Mouse (Mus musculus) frontal cortex, postnatal 14 days (tissue): ENCODE results near the gene Tma7.

Source experiments
- DNase-seq, 2 experiments: peaks; one replicate each; pipeline ENCODE4 v3.0.0; 2022; ENCODE audit warnings: low spot score in 2 of 2

Tma7 gene

DNA sequence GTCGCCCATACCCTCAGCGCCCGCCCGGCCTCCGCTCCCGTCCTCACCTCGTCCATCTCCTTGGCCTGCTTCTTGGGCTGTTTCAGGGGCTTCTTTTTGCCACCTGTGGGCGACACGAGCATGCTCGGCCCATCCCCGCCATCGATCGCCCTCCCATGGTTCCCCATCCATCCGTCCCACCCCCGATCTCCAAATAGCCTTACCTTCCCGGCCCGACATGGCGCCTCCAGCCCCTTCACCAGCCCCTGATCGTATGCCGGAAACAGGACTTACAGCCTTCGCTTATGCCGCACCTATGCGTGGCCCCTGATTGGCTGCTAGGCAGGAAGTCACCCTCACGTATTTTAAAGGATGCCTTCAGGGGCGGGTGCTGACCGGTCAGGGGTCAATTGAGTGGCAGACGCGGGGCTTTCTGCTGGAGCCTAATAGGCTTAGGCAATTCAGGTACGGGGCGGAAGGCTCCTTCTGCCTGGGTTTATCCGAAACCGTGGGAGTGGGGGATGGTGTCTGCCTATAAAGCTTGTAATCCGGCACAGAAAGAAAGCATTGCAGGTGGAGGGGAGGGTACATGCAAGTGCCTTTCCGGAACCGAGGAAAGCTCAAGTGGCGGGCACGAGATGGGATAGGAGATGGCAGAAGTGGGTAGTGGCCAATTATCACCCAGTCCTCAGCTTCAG is at the start of gene Tma7, which contains the start of gene Ccdc51:
Tma7 (minus strand) TSS at position 464 of the 677 bp plus-strand sequence.
Ccdc51 (plus strand) TSS at position 370 of the 677 bp plus-strand sequence.
- DNase-seq, result peak; percentile 83 to 89

DNA sequence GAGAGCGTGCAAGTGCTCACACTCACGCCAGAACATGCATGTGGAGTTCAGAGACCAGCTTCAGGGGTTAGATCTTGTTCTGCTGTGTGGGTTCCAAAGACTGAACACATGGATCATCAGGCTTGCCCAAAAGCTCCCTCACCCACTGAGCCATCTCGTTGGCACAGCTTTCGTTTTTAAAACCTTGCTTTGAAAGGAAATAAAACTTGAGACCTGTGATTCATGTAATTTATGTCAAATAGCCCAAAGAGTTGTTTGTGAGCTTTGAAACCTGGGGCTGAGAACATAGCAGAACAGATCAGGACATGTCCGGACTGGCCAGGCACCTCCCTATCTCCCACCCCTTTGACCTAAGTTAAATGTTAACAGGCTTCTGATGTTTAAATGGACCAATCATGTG is 47.7 kb upstream of the Tma7 start:
- DNase-seq, result no peak

GRCm38 (mm10) chr9:109128211-109128610 is 45.8 kb upstream of the Tma7 start:
- DNase-seq, result no peak

DNA sequence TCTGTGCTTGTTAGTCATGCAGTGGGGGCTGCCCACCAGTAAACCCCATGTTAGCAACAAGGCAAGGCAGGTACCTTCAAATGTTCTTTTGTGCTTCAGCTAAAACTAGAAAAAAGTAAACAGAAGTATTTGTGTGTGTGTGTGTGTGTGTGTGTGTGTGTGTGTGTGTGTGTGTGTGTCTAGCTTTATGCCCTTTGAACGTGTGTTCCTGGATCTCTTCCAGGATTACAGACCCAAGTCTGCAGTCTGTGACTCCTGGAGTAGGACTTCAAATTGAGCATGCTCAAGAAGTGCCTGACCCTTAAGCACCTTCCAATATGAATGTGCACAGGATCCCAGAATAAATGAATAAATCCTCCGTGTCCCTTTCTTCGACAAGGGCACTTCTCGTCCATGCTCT is 44.7 kb upstream of the Tma7 start:
- no peak for DNase-seq

- DNase-seq, result no peak
Observed at GRCm38 (mm10) chr9:109125481-109125880, 43.1 kb upstream of the Tma7 start.

GRCm38 (mm10) chr9:109125043-109125442 is 42.7 kb upstream of the Tma7 start:
- no peak for DNase-seq

GRCm38 (mm10) chr9:109124164-109124563 is 41.8 kb upstream of the Tma7 start:
- no peak for DNase-seq

- DNase-seq, result no peak
Observed at GRCm38 (mm10) chr9:109123266-109123665, 40.9 kb upstream of the Tma7 start.

- no peak for DNase-seq
Observed at GRCm38 (mm10) chr9:109122553-109123085, 40.2 kb upstream of the Tma7 start.

GRCm38 (mm10) chr9:109120956-109121355 is 38.6 kb upstream of the Tma7 start:
- DNase-seq, result no peak

GRCm38 (mm10) chr9:109119571-109119970 is 37.2 kb upstream of the Tma7 start:
- no peak for DNase-seq

DNA sequence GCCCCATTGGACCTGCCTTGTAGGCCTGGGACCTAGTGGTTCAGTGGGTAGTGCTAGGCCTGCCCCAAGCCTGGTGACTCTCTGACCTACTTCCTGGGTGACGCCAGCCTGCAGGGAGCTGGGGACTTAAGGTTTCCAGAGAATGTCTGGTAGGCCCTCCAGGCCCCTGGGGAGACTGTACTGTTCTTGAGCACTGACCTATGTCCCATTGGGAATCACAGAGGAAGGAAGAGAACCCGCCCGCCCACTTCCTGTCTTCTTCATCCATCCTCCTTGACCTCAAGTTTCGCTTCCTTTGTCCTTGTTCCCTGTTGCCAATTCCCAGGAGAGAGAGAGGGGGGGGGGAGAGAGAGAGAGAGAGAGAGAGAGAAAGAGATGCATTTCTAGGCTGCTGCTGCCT is 35.7 kb upstream of the Tma7 start:
- DNase-seq, result no peak

- DNase-seq, result no peak
Observed at GRCm38 (mm10) chr9:109116205-109116604, 33.8 kb upstream of the Tma7 start.

DNA sequence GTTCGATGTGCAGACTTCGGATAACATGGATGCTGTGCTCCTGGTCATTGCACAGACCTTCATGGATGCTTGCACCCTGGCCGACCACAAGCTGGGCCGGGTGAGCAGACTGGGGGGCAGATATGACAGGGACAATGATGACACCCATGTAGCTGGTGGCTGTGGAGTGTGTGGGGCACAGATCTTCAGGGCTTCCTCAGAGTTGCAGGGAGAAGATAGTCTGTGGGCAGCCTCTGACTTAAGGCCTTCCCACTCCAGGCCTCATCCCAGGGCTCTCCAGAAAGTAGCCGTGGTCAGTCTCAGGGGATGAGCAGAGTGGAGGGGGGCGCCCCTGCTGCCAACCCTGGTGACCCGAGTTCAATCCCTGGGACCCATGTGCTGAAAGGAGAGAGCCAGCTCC is 32.5 kb upstream of the Tma7 start:
- DNase-seq, result no peak

- peak in 1 of 2 experiments; percentile 2 for DNase-seq
Observed at GRCm38 (mm10) chr9:109114276-109114675, 31.9 kb upstream of the Tma7 start.

DNA sequence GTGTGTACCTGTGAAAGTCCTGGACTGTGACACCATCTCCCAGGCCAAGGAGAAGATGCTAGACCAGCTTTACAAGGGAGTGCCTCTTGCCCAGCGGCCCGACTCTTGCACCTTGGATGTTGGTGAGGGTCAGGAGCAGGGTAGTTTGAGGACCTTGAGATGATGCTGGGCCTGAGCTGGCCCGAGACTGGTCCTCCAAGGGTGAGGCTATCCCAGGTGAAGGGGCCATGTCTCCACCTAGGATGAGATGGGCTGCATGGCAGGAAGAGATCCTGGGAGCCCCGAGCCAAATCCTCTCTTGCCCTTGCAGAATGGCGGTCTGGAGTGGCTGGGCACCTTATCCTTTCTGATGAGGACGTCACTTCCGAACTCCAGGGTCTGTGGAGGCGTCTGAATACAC is 30.9 kb upstream of the Tma7 start:
- peak in 1 of 2 experiments; percentile 1 for DNase-seq

DNA sequence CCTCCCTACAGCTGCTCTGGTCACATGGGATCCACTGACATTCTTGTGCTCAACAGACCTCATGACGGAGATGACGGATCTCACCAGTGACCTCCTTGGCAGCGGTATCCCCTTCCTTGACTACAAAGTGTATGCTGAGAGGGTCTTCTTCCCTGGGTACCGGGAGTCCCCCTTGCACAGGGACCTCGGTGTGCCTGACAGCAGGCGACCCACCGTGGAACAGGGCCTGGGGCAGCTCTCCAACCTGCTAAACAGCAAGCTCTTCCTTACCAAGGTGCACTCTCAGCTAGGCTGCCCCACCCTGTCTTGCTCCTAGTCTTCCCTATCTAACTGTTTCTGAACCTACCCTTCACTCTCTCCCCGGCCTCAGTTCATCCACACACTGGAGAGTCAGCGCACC is 29.2 kb upstream of the Tma7 start:
- no peak for DNase-seq

DNA sequence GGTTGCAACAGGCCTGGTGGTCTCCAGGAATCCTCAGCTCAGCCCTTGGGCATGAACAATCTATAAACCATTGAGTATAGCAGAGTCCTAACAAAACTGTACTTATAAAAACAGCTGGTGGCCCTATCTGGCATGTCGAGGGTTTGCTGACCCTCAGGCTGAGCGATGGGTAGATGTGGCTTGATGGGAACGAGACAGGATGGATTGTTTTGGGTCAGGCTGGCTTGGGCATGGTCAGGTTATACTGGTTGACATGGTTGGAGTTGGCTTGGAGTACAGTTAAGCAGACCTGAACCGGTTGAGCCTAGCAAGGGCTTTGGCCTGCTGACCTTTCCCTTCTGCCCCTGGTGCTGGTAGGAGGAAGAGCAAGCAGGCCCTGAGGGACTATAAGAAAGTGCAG is 28.7 kb upstream of the Tma7 start:
- DNase-seq, result no peak

DNA sequence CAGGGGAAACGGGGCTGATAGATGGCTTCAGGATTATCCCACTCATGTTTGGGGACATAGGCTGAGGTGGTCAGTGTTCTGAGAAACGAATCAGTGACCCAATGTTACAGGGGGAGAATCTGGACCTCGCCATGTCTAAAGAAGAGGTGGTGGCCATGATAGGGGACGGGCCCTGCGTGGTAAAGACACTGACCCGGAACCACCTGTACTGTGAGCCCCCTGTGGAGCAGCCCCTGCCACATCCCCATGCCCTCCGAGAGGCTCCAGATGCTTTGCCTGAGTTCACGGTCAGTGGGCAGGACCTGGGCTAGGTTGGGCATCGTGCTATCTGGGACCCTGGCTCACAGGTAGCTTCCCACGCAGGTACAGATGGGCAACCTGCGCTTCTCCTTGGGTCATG is 27.9 kb upstream of the Tma7 start:
- DNase-seq, result no peak

DNA sequence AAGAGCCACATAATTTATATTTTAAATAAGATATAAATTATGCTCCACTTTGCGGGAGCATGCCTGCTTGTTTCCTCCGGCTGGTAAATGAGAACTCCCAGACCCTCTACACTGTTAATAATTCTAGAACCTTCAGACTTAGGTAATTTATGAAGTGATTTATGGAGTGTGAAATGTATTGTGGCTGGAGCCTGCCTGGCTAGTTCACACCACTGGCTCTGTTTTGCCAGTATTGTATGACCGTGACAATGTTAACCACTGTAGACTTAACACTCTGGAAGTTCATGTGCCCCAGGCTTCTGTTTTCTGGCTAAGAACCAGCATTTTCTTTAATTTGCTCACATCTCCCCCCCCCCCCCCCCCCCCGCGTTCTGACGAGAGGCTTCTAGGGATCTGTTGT is 25.0 kb upstream of the Tma7 start:
- DNase-seq, result no peak

GRCm38 (mm10) chr9:109105648-109106047 is 23.3 kb upstream of the Tma7 start:
- DNase-seq, result no peak

GRCm38 (mm10) chr9:109105011-109105410 is 22.6 kb upstream of the Tma7 start:
- no peak for DNase-seq

GRCm38 (mm10) chr9:109104083-109104482 is 21.7 kb upstream of the Tma7 start:
- DNase-seq, result no peak

DNA sequence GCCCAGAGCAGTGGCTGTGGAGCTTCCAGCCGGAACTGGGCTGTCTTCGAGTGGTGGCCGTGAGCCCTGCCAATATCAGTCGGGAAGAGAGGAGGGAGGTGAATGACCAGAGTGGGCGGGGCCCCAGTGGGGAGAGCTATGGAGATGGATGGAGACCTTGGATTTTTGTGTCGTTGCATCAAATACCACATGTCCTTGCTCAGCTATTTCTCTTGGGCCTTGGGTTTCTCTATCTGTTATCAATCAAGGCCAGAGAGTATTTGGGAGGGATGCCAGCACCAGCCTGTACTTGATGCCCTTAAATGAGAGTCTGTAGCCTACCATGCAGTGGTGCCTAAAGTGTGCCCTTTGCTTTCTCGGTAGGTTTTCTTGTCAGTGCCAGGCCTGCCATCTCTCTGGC is 20.9 kb upstream of the Tma7 start:
- DNase-seq, result no peak
